Mouse (Mus musculus): Measurements from ENCODE around the gene Rtl1. TPM values are rescaled to one million over a fixed set of nuclear protein-coding genes. Genes with fewer than 3 reads are reported as not detected.

Gene Rtl1
- polyA plus RNA-seq, 1 experiment from 2014 or later: 0.91 TPM

DNA sequence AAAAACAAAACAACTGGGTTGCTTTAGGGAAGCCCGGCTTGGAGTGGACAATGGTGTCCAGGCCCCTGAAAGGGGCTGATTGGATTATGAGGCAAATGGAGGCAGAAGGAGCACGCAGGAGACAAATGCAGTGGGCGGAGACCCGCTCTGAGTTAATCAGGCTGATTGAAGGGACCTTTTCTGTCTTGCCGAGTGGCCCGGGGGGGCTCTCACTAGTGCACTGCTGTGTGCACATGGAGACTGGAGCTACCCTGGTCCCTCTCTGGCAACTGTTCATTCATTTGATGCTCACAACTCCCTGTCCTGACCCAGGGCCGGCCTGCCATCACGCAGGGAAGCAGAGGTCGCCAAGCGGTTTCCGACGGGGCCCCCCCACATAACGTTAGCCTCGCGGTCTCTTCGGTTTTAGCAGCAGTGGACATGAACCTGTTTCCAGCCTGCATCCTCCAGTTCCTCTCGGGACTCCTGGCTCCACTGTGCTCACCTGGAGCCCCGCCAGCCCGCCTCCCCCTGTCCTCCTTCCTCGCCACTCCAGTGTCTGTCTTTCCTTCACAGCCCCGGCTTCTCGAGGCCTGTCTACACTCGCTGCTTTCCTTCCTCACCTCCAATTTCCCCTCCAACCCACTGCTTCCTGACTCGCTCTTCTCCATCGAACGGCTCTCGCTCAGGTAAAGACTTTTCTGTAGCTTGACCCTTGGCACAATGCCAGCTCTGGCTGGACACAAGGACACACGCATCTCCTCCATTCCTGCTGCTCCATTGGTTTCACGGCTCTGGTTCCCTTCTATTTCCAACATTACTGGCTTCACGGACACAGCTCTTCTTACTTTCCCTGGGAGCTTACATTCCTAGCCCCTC is 54.0 kb downstream of the Rtl1 start:
- Histone ChIP-seq H3K9me3 (ENCODE audit: control insufficient read depth, low read length) (no peaks in the 10 kb centered on the region; the same call in 1 of the 2 replicates), H3K4me2 (ENCODE audit: low read depth, severe bottlenecking) (no peak overlapping the region), H3K9ac (ENCODE audit: low read length) (no peak overlapping the region), H3K27ac (replicated peaks; ENCODE audit: low read depth, low read length) (no peak overlapping the region), H3K36me3 (ENCODE audit: control insufficient read depth, insufficient read depth, low read length) (peaks cover 2% of the 10 kb centered on the region; the same call in 1 of the 2 replicates), H3K4me3 (ENCODE audit: low read depth, low read length) (no peak overlapping the region), H3K27me3 (ENCODE audit: control insufficient read depth, insufficient read depth, low read length) (no peaks in the 10 kb centered on the region), H3K4me1 (ENCODE audit: control insufficient read depth, insufficient read depth, low read length) (peaks cover 7% of the 10 kb centered on the region; the same call in 1 of the 2 replicates)
- no peak for ATAC-seq (ENCODE audit: insufficient number of reproducible peaks, low FRiP score, low TSS enrichment, low read depth)
- WGBS: 70% methylated on average over 30 of the region's 30 CpGs
- DNase-seq (ENCODE audit: low spot score): no peak

DNA sequence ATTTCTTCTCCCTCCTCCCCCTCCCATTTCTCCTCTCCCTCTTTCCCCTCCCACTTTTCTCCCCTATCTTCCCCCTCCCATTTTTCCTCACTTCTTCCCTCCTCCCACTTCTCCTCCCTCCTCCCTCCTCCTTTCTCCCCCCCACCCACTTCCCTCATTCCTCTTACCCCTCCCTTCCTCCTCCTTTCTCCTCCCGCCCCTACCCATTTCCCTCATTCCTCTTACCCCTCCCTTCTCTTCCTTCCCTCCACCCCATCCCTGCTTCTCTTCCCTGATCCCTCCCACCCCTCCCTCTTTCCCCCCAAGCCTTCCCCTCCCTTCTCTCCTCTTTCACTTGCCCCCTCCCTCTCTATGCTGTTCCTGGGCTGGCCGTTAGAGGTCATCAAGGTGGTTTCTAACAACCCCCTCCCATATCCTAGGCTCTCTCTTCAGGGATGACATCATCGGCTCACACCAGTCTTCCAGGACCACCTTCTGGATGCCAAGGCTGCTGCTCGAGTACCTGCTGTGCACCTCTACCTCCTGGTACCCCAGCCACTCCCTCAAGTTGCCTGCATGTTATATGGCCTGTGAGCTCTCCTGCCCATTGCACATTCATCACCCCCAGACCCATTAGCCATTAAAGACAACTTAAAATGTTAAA is 56.7 kb downstream of the Rtl1 start:
- Histone ChIP-seq H3K9me3 (ENCODE audit: control insufficient read depth, low read length) (peaks cover 8% of the 10 kb centered on the region; the same call in 1 of the 2 replicates), H3K27me3 (ENCODE audit: control insufficient read depth, insufficient read depth, low read length) (no peaks in the 10 kb centered on the region), H3K9ac (ENCODE audit: low read length) (no peak overlapping the region), H3K4me1 (ENCODE audit: control insufficient read depth, insufficient read depth, low read length) (peaks cover 7% of the 10 kb centered on the region; the same call in 1 of the 2 replicates), H3K27ac (replicated peaks; ENCODE audit: low read depth, low read length) (no peak overlapping the region), H3K4me3 (ENCODE audit: low read depth, low read length) (no peak overlapping the region), H3K4me2 (ENCODE audit: low read depth, severe bottlenecking) (no peak overlapping the region), H3K36me3 (ENCODE audit: control insufficient read depth, insufficient read depth, low read length) (peaks cover 2% of the 10 kb centered on the region; the same call in 1 of the 2 replicates)
- DNase-seq (ENCODE audit: low spot score) (no peak), ATAC-seq (ENCODE audit: insufficient number of reproducible peaks, low FRiP score, low TSS enrichment, low read depth) (no peak)
- 80% methylated on average over 4 of the region's 4 CpGs for WGBS

DNA sequence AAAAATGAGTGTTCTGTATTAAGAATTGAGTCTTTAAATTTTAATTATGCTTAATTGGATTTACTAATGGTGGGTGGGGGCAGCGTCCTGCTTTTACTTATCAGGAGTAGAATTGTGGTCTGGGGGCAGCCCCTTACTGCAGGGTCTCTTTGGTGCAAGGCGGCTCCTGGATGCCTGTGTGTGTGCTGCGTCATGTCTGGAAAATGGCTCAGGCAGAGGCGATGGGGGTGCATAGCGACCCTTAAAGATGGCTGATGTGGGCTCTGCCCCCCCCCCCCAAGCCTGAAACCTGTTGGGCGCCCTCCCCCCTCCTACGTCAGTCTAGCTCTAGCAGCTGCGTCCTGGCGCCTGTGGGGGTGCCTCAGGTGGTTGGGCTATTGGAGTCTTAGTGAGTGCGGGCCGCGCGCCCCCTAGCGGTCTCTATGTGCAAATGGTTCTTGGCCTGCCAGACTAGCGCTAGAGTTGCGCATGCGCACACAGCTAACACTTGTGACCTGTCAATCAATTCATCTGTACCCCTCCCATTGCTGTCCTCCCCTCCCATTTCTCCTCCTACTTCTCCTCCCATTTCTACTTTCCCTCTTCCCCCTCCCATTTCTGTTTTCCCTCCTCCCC is 57.4 kb downstream of the Rtl1 start:
- peaks cover 10% of the 10 kb centered on the region for H3K9me3 ChIP-seq (ENCODE audit: control insufficient read depth, low read length)
- ATAC-seq (ENCODE audit: insufficient number of reproducible peaks, low FRiP score, low TSS enrichment, low read depth): peak; percentile 55; the same call in 1 of the 2 replicates

DNA sequence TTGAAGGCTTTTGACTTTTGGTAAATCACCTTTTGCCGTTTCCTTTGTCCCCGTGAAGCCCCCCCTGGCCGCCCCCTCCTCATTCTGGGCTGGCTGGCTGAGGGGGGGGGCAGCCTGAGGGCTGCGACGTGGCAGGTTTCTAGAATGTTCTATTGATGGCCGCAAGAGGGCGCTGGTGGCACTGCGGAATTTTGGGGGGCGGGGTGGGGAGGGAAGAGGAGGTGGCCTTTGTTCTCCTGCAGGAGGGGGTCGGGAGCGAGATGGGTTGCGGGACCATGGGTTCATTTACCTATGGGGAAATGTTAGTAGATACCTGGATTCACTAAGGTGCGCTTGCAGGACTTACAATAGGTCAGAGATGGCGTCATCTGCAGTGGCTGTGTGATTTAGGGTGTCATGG is 58.1 kb downstream of the Rtl1 start:
- Histone ChIP-seq H3K9ac (ENCODE audit: low read length) (peak overlapping the region; percentile 65), H3K27ac (replicated peaks; ENCODE audit: low read depth, low read length) (no peak overlapping the region), H3K4me2 (ENCODE audit: low read depth, severe bottlenecking) (peak overlapping the region; percentile 44; the same call in 1 of the 2 replicates), H3K27me3 (ENCODE audit: control insufficient read depth, insufficient read depth, low read length) (no peaks in the 10 kb centered on the region), H3K36me3 (ENCODE audit: control insufficient read depth, insufficient read depth, low read length) (peaks cover 2% of the 10 kb centered on the region; the same call in 1 of the 2 replicates), H3K9me3 (ENCODE audit: control insufficient read depth, low read length) (peaks cover 10% of the 10 kb centered on the region), H3K4me1 (ENCODE audit: control insufficient read depth, insufficient read depth, low read length) (no peaks in the 10 kb centered on the region; the same call in 1 of the 2 replicates), H3K4me3 (ENCODE audit: low read depth, low read length) (peak overlapping the region; percentile 44)
- DNase-seq (ENCODE audit: low spot score) (peak; percentile 61), ATAC-seq (ENCODE audit: insufficient number of reproducible peaks, low FRiP score, low TSS enrichment, low read depth) (no peak)
- WGBS: 52% methylated on average over 14 of the region's 14 CpGs

More for the DNA sequence above, 57.4 kb downstream of the Rtl1 start:
- Histone ChIP-seq H3K4me2 (ENCODE audit: low read depth, severe bottlenecking) (no peak overlapping the region), H3K4me1 (ENCODE audit: control insufficient read depth, insufficient read depth, low read length) (peaks cover 6% of the 10 kb centered on the region; the same call in 1 of the 2 replicates), H3K9ac (ENCODE audit: low read length) (no peak overlapping the region), H3K27me3 (ENCODE audit: control insufficient read depth, insufficient read depth, low read length) (no peaks in the 10 kb centered on the region), H3K36me3 (ENCODE audit: control insufficient read depth, insufficient read depth, low read length) (peaks cover 2% of the 10 kb centered on the region; the same call in 1 of the 2 replicates), H3K4me3 (ENCODE audit: low read depth, low read length) (no peak overlapping the region; the same call in 1 of the 2 replicates), H3K27ac (replicated peaks; ENCODE audit: low read depth, low read length) (no peak overlapping the region)
- DNase-seq (ENCODE audit: low spot score): peak; percentile 78
- 51% methylated on average over 17 of the region's 17 CpGs for WGBS

DNA sequence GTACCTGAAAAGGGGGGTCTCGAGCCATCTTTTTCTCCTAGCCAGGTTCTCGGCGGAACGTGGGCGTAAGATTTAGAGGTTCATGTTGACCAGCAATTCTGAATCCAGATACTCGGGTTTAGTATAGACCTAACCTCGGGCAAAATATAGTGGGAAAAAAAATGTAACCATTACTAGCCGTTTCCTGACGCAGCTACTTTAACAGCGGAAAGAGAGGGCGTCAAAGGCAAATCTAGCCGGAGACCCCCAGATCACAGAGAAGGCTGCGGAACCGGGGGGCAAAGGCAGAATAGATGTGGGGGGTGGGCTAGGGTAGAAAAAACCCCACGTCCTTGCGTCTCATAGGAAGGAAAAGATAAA is 58.6 kb downstream of the Rtl1 start:
- DNase-seq (ENCODE audit: low spot score): no peak
- Histone ChIP-seq H3K27me3 (ENCODE audit: control insufficient read depth, insufficient read depth, low read length) (no peaks in the 10 kb centered on the region), H3K4me1 (ENCODE audit: control insufficient read depth, insufficient read depth, low read length) (no peaks in the 10 kb centered on the region), H3K36me3 (ENCODE audit: control insufficient read depth, insufficient read depth, low read length) (peaks cover 2% of the 10 kb centered on the region; the same call in 1 of the 2 replicates), H3K9ac (ENCODE audit: low read length) (peak overlapping the region; percentile 65), H3K27ac (replicated peaks; ENCODE audit: low read depth, low read length) (no peak overlapping the region), H3K4me2 (ENCODE audit: low read depth, severe bottlenecking) (peak overlapping the region; percentile 44), H3K9me3 (ENCODE audit: control insufficient read depth, low read length) (peaks cover 10% of the 10 kb centered on the region), H3K4me3 (ENCODE audit: low read depth, low read length) (peak overlapping the region; percentile 44)
- 58% methylated on average over 16 of the region's 16 CpGs for WGBS
- no peak for ATAC-seq (ENCODE audit: insufficient number of reproducible peaks, low FRiP score, low TSS enrichment, low read depth)

DNA sequence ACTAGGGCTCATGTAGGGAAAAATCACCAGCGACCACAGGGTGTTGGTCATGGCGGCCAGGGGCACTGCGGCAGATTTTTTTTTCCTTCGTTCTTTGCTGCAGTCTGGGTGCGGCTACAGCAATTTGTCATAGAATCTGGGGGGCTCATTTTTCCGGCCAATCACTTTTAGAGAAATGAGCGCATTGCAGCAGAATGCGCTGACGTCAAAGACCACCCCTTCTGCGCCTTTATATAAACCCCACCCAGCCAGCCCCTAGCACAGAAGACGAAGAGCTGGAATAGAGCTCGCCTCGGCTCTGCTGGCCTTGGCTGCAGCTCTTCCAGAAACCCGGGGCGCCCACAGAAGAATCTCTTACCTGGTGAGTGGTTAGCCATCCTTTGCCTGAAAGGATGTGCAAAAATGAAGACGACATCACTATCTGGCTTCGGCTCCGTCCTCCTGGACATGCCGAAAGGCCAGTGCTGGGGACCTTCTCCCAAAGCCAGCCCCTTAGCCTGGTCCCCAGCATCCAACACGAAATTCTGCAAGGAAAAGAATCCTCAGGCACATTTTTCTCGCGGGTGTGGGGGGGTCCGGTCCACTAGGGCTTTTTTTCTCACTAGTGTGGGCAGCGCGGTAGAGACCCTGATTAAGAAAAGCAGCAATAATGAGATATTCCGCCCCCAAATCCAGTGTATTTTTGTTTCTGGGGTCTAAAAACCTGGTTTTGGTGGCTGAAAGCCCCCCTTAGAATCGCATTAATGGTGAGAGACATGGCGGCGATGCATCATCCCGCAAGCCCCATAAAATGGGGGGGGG is 59.2 kb downstream of the Rtl1 start:
- Histone ChIP-seq H3K4me1 (ENCODE audit: control insufficient read depth, insufficient read depth, low read length) (no peaks in the 10 kb centered on the region), H3K4me3 (ENCODE audit: low read depth, low read length) (peak overlapping the region; percentile 44), H3K27ac (replicated peaks; ENCODE audit: low read depth, low read length) (no peak overlapping the region), H3K36me3 (ENCODE audit: control insufficient read depth, insufficient read depth, low read length) (no peaks in the 10 kb centered on the region; the same call in 1 of the 2 replicates), H3K9ac (ENCODE audit: low read length) (peak overlapping the region; percentile 65), H3K27me3 (ENCODE audit: control insufficient read depth, insufficient read depth, low read length) (no peaks in the 10 kb centered on the region), H3K4me2 (ENCODE audit: low read depth, severe bottlenecking) (peak overlapping the region; percentile 44), H3K9me3 (ENCODE audit: control insufficient read depth, low read length) (peaks cover 10% of the 10 kb centered on the region)
- DNase-seq (ENCODE audit: low spot score): peak; percentile 70
- ATAC-seq (ENCODE audit: insufficient number of reproducible peaks, low FRiP score, low TSS enrichment, low read depth): peak; percentile 33
- 47% methylated on average over 30 of the region's 30 CpGs for whole genome bisulfite sequencing

DNA sequence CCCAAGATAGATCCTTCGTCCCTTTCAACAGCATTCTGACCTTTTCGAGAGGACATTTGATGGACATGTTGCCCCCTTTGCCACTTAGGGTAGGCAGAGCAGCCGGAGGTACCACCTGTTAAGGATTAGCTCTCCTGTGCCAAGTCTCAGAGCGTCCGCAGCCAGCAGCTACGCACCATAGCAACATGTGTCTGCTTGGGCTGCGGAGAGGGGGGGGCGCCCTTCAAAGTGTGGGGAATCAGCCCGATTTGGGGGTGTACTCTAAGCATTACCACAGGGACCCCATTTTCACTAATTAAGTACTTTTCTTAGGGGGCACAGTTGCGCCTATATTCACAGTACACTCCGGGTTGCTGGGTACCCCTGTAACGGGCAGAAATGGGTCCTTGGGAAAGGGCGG is 60.2 kb downstream of the Rtl1 start:
- no peak overlapping the region for H3K27ac ChIP-seq (replicated peaks; ENCODE audit: low read depth, low read length)
- no peaks in the 10 kb centered on the region for H3K4me1 ChIP-seq (ENCODE audit: control insufficient read depth, insufficient read depth, low read length)
- H3K36me3 ChIP-seq (ENCODE audit: control insufficient read depth, insufficient read depth, low read length): no peaks in the 10 kb centered on the region
- DNase-seq (ENCODE audit: low spot score) (no peak), ATAC-seq (ENCODE audit: insufficient number of reproducible peaks, low FRiP score, low TSS enrichment, low read depth) (no peak)
- peaks cover 10% of the 10 kb centered on the region for H3K9me3 ChIP-seq (ENCODE audit: control insufficient read depth, low read length)
- peak overlapping the region; percentile 44; the same call in 1 of the 2 replicates for H3K4me2 ChIP-seq (ENCODE audit: low read depth, severe bottlenecking)
- WGBS: 44% methylated on average over 13 of the region's 13 CpGs
- no peaks in the 10 kb centered on the region for H3K27me3 ChIP-seq (ENCODE audit: control insufficient read depth, insufficient read depth, low read length)
- no peak overlapping the region for H3K9ac ChIP-seq (ENCODE audit: low read length)
- no peak overlapping the region for H3K4me3 ChIP-seq (ENCODE audit: low read depth, low read length)

Measured in limb, embryonic 11.5 days (tissue).